Mouse (Mus musculus) heart, embryonic 10.5 days (tissue): Measurements from ENCODE around the gene Phf14. TPM values are rescaled to one million over a fixed set of nuclear protein-coding genes. Genes with fewer than 3 reads are reported as not detected.

Experiments used
- DNase-seq: peaks from one replicate; pipeline ENCODE4 v3.0.0-alpha.2; 2017; ENCODE audit warnings: low spot score
- H3K27ac ChIP-seq: fragments of 300-500 bp; sonication (generic); 2 replicates; pipeline ENCODE4 v1.5.1; 2016; ENCODE audit warnings: mild to moderate bottlenecking
- H3K27me3 ChIP-seq: fragments of 300-500 bp; sonication (generic); 2 replicates; pipeline ENCODE4 v1.6.1; 2016; ENCODE audit warnings: mild to moderate bottlenecking; ENCODE audit not compliant: poor library complexity, insufficient read depth, severe bottlenecking
- H3K36me3 ChIP-seq: fragments of 300-500 bp; sonication (generic); 2 replicates; pipeline ENCODE4 v1.6.1; 2016; ENCODE audit warnings: mild to moderate bottlenecking, moderate library complexity
- H3K4me1 ChIP-seq: fragments of 300-500 bp; sonication (generic); 2 replicates; pipeline ENCODE4 v1.6.1; 2016; ENCODE audit warnings: mild to moderate bottlenecking
- H3K4me3 ChIP-seq: fragments of 300-500 bp; sonication (generic); 2 replicates; pipeline ENCODE4 v1.5.1; 2016; ENCODE audit warnings: mild to moderate bottlenecking, moderate library complexity
- H3K9me3 ChIP-seq: fragments of 300-500 bp; sonication (generic); 2 replicates; pipeline ENCODE4 v1.6.1; 2016; ENCODE audit warnings: mild to moderate bottlenecking, moderate library complexity
- WGBS: fragments of 180-500 bp; shearing (Covaris S2); methylation state at CpG from one replicate; pipeline ENCODE4 v1.1.7; 2016; 5-methylcytosine and 5-hydroxymethylcytosine counted together
- polyA plus RNA-seq: library from polyadenylated mRNA; unstranded; fragments of >200 nt; fragmentation: Nextera tagmentation; extraction: Ambion mirVana; gene quantifications from 2 replicates; pipeline ENCODE4 v1.2.1, GENCODE M21; 2016

Phf14 gene
- polyA plus RNA-seq, 1 experiment from 2014 or later = 48.5 TPM

DNA sequence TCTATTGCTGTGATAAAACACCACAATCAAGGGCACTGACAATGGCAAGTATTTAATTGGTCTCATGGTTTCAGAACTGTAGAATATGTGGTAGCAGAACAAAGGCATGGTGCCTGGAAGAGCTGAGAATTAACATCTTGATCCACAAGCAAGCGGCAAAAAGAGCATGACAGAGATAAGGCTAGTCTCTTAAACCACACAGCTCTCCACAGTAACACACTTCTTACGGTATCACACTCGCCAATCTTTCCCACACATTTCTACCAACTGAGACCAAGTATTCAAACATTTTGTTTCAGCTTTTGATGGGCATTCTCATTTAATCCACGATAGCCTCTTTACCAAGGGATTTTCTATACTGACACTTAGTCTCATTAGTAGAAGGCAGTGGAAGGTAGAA, 171.7 kb downstream of the Phf14 start:
- no peak for DNase-seq
- Histone ChIP-seq H3K9me3 (no peaks in the 10 kb centered on the region), H3K27me3 (no peaks in the 10 kb centered on the region), H3K4me1 (no peaks in the 10 kb centered on the region), H3K4me3 (no peak overlapping the region), H3K27ac (no peak overlapping the region), H3K36me3 (0 out of 2 replicates have a peak, but pooled peaks cover 9% of the 10 kb centered on the region)
- WGBS = 88% methylated on average over 4 of the region's 4 CpGs

- Histone ChIP-seq H3K27me3 (no peaks in the 10 kb centered on the region), H3K4me1 (no peaks in the 10 kb centered on the region), H3K36me3 (0 out of 2 replicates have a peak, but pooled peaks cover 9% of the 10 kb centered on the region), H3K9me3 (no peaks in the 10 kb centered on the region), H3K4me3 (no peak overlapping the region), H3K27ac (no peak overlapping the region)
- no peak for DNase-seq
- 75% methylated on average over 5 of the region's 5 CpGs for WGBS
These were observed 172.8 kb downstream of the Phf14 start for GRCm38 (mm10) chr6:12080423-12080822.

- Histone ChIP-seq H3K27ac (no peak overlapping the region), H3K36me3 (0 out of 2 replicates have a peak, but pooled peaks cover 9% of the 10 kb centered on the region), H3K4me1 (no peaks in the 10 kb centered on the region), H3K9me3 (no peaks in the 10 kb centered on the region), H3K4me3 (no peak overlapping the region), H3K27me3 (no peaks in the 10 kb centered on the region)
- no peak for DNase-seq
- 82% methylated on average over 2 of the region's 2 CpGs for WGBS
These were observed 174.1 kb downstream of the Phf14 start for GRCm38 (mm10) chr6:12081722-12082121.

DNA sequence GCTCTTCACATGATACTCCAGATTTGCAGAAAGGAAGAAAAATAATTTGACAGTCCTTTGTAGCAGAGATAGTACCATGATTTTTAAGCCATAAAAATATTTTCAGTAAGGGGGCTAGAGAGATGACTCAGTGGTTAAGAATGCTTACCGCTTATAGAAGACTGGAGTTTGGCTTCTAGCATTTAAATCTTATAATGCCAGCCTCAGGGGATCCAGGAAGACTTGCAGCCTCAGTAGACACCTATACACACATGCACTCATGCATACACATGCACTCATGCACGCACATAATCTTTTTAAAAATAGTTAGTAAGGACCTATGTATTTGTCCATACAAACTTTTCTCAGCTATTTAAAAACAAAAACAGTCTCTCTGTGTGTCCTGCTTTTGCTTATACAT, 174.5 kb downstream of the Phf14 start:
- no peak for DNase-seq
- 90% methylated on average over 2 of the region's 2 CpGs for WGBS
- no peak overlapping the region for H3K4me3 ChIP-seq
- H3K27me3 ChIP-seq = no peaks in the 10 kb centered on the region
- H3K4me1 ChIP-seq = no peaks in the 10 kb centered on the region
- no peak overlapping the region for H3K27ac ChIP-seq
- 0 out of 2 replicates have a peak, but pooled peaks cover 9% of the 10 kb centered on the region for H3K36me3 ChIP-seq
- no peaks in the 10 kb centered on the region for H3K9me3 ChIP-seq

- 74% methylated on average over 6 of the region's 6 CpGs for WGBS
- 0 out of 2 replicates have a peak, but pooled peaks cover 9% of the 10 kb centered on the region for H3K36me3 ChIP-seq
- no peaks in the 10 kb centered on the region for H3K9me3 ChIP-seq
- H3K4me3 ChIP-seq = no peak overlapping the region
- H3K27ac ChIP-seq = no peak overlapping the region
- no peaks in the 10 kb centered on the region for H3K4me1 ChIP-seq
- no peak for DNase-seq
- H3K27me3 ChIP-seq = no peaks in the 10 kb centered on the region
These were observed 175.1 kb downstream of the Phf14 start for GRCm38 (mm10) chr6:12082531-12083216.

DNA sequence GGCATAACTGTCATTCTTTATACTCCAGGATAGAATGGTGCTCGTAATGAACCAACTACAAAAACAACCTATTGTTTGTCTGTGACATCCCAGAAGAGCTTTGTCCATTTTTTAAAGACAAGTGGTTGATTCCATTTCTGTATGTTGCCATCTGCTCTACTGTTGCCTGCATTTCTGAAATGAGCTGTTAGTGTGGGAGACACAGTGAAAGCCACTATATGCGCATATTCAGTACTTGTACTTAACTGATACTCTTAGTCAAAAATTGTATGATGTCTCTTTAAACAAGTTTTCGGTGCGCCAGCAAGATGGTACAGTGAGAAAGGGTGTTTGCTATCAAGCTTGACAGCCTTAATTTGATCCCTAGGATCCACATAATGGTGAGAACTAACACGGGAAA, 177.1 kb downstream of the Phf14 start:
- Histone ChIP-seq H3K4me1 (no peaks in the 10 kb centered on the region), H3K4me3 (no peak overlapping the region), H3K27me3 (no peaks in the 10 kb centered on the region), H3K27ac (no peak overlapping the region), H3K9me3 (no peaks in the 10 kb centered on the region), H3K36me3 (0 out of 2 replicates have a peak, but pooled peaks cover 9% of the 10 kb centered on the region)
- DNase-seq = no peak
- 91% methylated on average over 5 of the region's 5 CpGs for WGBS

DNA sequence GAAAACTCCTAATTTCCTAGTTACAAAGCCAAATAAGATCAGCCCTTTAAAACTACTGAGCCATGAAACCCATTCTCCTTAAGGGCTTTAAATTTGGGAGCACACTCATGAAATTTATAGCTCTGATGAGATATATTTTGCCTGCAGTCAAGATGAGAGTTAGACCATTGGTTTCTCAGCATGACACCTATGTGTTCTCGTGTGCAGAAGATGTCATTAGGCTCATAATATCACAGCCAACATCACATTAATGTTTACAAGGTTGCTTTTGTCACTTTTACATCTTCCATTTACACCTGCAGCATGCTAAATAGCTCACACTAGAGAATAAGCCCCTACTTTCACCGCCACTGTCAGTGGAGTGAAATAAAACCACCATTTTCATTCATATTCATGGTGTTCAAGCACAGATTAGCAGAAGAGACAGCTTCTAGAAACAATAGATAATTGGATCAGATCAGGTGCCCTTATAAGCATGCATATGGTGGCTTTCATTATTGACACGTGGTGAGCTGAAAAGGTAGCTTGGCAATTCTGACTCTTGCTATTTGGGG, 181.9 kb downstream of the Phf14 start:
- no peak overlapping the region for H3K27ac ChIP-seq
- no peak overlapping the region for H3K4me3 ChIP-seq
- no peaks in the 10 kb centered on the region for H3K36me3 ChIP-seq
- H3K4me1 ChIP-seq = no peaks in the 10 kb centered on the region
- H3K9me3 ChIP-seq = no peaks in the 10 kb centered on the region
- H3K27me3 ChIP-seq = no peaks in the 10 kb centered on the region
- WGBS = 66% methylated on average over 3 of the region's 3 CpGs
- DNase-seq = no peak

- no peak for DNase-seq
- 69% methylated on average over 1 of the region's 1 CpGs for WGBS
- no peaks in the 10 kb centered on the region for H3K27me3 ChIP-seq
- no peak overlapping the region for H3K4me3 ChIP-seq
- no peaks in the 10 kb centered on the region for H3K9me3 ChIP-seq
- H3K36me3 ChIP-seq = no peaks in the 10 kb centered on the region
- no peaks in the 10 kb centered on the region for H3K4me1 ChIP-seq
- H3K27ac ChIP-seq = no peak overlapping the region
These were observed 188.1 kb downstream of the Phf14 start for GRCm38 (mm10) chr6:12095716-12096115.

GRCm38 (mm10) chr6:12097125-12097524, 189.5 kb downstream of the Phf14 start:
- no peaks in the 10 kb centered on the region for H3K27me3 ChIP-seq
- H3K4me1 ChIP-seq = no peaks in the 10 kb centered on the region
- H3K36me3 ChIP-seq = no peaks in the 10 kb centered on the region
- no peak for DNase-seq
- WGBS = 25% methylated on average over 4 of the region's 4 CpGs
- peak overlapping the region; percentile 32 for H3K4me3 ChIP-seq
- H3K9me3 ChIP-seq = no peaks in the 10 kb centered on the region
- no peak overlapping the region for H3K27ac ChIP-seq

DNA sequence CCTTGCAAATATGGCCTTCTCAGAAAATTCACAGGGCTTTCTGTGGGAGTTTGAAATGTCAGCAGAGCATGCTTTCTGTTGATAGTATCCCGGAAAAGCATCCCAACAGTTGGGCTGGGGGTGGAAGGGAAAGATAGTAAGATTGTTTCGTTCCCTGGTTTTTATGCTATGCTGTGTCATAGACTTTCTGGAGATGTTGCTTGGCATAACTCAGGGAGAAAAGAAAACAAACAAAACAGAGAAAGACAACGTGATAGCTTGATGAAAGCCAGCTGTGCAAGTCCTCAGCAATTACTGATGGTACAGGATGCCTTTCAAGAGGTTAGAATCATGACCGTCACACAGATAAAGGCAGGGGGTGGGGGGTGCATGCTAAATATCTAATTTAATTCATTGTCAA, 197.5 kb downstream of the Phf14 start:
- 22% methylated on average over 4 of the region's 4 CpGs for WGBS
- H3K36me3 ChIP-seq = no peaks in the 10 kb centered on the region
- no peaks in the 10 kb centered on the region for H3K9me3 ChIP-seq
- DNase-seq = no peak
- no peak overlapping the region for H3K4me3 ChIP-seq
- no peaks in the 10 kb centered on the region for H3K4me1 ChIP-seq
- H3K27me3 ChIP-seq = no peaks in the 10 kb centered on the region
- no peak overlapping the region for H3K27ac ChIP-seq

- 45% methylated on average over 10 of the region's 10 CpGs for WGBS
- Histone ChIP-seq H3K4me3 (no peak overlapping the region), H3K36me3 (no peaks in the 10 kb centered on the region), H3K4me1 (no peaks in the 10 kb centered on the region), H3K27ac (no peak overlapping the region), H3K9me3 (no peaks in the 10 kb centered on the region), H3K27me3 (no peaks in the 10 kb centered on the region)
- DNase-seq = no peak
These were observed 199.7 kb downstream of the Phf14 start for GRCm38 (mm10) chr6:12107326-12107725.

- WGBS = 15% methylated on average over 8 of the region's 8 CpGs
- no peaks in the 10 kb centered on the region for H3K9me3 ChIP-seq
- H3K27ac ChIP-seq = no peak overlapping the region
- no peaks in the 10 kb centered on the region for H3K27me3 ChIP-seq
- H3K4me3 ChIP-seq = no peak overlapping the region
- no peak for DNase-seq
- H3K36me3 ChIP-seq = no peaks in the 10 kb centered on the region
- H3K4me1 ChIP-seq = no peaks in the 10 kb centered on the region
These were observed 200.2 kb downstream of the Phf14 start for GRCm38 (mm10) chr6:12107786-12108185.

DNA sequence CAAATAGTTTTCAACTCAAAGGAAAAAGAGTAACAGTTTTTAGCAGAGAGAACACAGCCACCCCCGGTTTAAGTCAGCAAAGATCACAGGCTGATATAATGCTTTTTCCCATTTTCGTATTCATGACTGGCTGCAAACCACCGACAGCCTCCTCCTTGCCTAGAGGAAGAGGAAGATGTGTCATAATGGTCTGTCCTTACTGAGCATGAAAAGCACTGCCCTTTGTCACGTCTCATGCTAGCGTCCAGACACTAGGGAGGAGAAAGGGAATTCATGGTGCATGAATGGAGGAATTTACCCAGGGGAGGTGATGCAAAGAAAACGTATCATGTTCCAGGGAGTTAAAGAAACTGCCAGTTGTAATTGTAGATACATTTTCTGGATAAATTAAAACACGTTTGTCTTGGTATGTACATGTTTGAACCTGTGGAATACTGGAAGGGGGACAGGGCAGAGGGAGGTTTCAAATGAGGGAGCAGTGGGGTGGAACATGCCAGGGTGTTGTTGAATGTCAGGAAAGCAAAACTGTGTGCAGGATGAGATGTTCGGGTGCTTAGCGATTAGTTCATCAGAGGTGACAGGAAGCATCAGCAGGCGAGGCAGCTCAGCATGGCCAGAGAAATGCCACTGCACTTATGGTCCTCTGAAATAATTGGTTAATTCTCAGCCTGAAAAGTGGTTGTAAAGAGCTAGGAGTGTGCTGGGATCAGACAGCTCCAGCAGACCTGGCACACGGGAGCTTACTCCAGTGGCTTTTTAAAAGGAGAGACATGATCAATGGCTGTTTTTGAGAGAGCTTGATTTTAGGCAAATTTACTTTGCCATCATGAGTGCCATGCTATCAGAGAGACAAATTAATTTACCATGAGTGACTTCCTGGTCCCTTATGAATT, 209.6 kb downstream of the Phf14 start:
- 63% methylated on average over 11 of the region's 11 CpGs for WGBS
- Histone ChIP-seq H3K4me3 (no peak overlapping the region), H3K9me3 (no peaks in the 10 kb centered on the region), H3K36me3 (no peaks in the 10 kb centered on the region), H3K4me1 (peaks cover 4% of the 10 kb centered on the region; the same call in 1 of the 2 replicates), H3K27ac (no peak overlapping the region), H3K27me3 (no peaks in the 10 kb centered on the region)
- DNase-seq = no peak
